Mouse (Mus musculus) heart, adult 2 months (tissue): ENCODE data around the gene Hcn2. TPM values are rescaled to one million over a fixed set of nuclear protein-coding genes. Genes with fewer than 3 reads are reported as not detected.

Experiments
- DNase-seq, 2 experiments: peaks; one replicate each; pipeline ENCODE4 v3.0.0; 2021
- H3K27ac ChIP-seq: fragments of 200-600 bp; 2 replicates; pipeline ENCODE4 v1.8.1; 2022
- H3K27me3 ChIP-seq: fragments of 200-500 bp; 2 replicates; pipeline ENCODE4 v1.6.1; 2012; ENCODE audit warnings: mild to moderate bottlenecking, low read length, inconsistent platforms, mixed read lengths; ENCODE audit not compliant: control insufficient read depth, insufficient read depth
- H3K36me3 ChIP-seq: fragments of 200-500 bp; 2 replicates; pipeline ENCODE4 v1.6.1; 2012; ENCODE audit warnings: low read length, inconsistent platforms; ENCODE audit not compliant: control insufficient read depth, insufficient read depth
- H3K4me1 ChIP-seq: fragments of 200-500 bp; 2 replicates; pipeline ENCODE4 v1.6.1; 2011; ENCODE audit warnings: low read length; ENCODE audit not compliant: control insufficient read depth, insufficient read depth
- H3K4me3 ChIP-seq: fragments of 200-600 bp; 2 replicates; pipeline ENCODE4 v1.8.1; 2022
- H3K79me2 ChIP-seq: fragments of 200-500 bp; replicated peaks from 2 replicates; pipeline ENCODE4 v1.6.1; 2012; ENCODE audit warnings: mild to moderate bottlenecking, inconsistent platforms, low read length, moderate library complexity, mixed read lengths; ENCODE audit not compliant: control insufficient read depth, insufficient read depth
- H3K9ac ChIP-seq: fragments of 200-500 bp; 2 replicates; pipeline ENCODE4 v1.6.1; 2012; ENCODE audit warnings: low read depth, mild to moderate bottlenecking, control low read depth, inconsistent platforms, low read length, mixed read lengths
- CTCF ChIP-seq: fragments of 200-600 bp; IDR thresholded peaks from 2 replicates; pipeline ENCODE4 v1.8.1; 2022; ENCODE audit warnings: antibody characterized with exemption, mild to moderate bottlenecking, moderate library complexity
- EP300 ChIP-seq: fragments of 200-500 bp; IDR thresholded peaks from 2 replicates; pipeline ENCODE4 v1.6.1; 2011; ENCODE audit warnings: low read depth, low read length, control low read depth; ENCODE audit not compliant: insufficient read depth
- POLR2A ChIP-seq: fragments of 200-500 bp; IDR thresholded peaks from 2 replicates; pipeline ENCODE4 v1.6.1; 2011; ENCODE audit warnings: mild to moderate bottlenecking, low read depth, low read length, control low read depth; ENCODE audit not compliant: insufficient read depth
- WGBS: fragments of 180-500 bp; shearing (Covaris S2); methylation state at CpG from one replicate; pipeline ENCODE4 v1.1.7; 2018; 5-methylcytosine and 5-hydroxymethylcytosine counted together
- intact Hi-C: fragments of 180-260 bp; cut with DNase I; formaldehyde crosslinking; loops from one replicate; pipeline ENCODE4 v1.15.1; 2025
- polyA plus RNA-seq: library from polyadenylated mRNA; depleted of rRNA; stranded (reverse); fragments of >200 nt; gene quantifications from 2 replicates; pipeline ENCODE4 v1.2.3, GENCODE M21; 2012
- total RNA-seq, 2 experiments: library from RNA; stranded (reverse); gene quantifications; 2 replicates each; pipeline ENCODE4 v1.2.3; 2021

The Hcn2 gene
- total and polyA plus RNA-seq, 3 experiments, result 17.0 to 33.5 (median 17.5) TPM

DNA sequence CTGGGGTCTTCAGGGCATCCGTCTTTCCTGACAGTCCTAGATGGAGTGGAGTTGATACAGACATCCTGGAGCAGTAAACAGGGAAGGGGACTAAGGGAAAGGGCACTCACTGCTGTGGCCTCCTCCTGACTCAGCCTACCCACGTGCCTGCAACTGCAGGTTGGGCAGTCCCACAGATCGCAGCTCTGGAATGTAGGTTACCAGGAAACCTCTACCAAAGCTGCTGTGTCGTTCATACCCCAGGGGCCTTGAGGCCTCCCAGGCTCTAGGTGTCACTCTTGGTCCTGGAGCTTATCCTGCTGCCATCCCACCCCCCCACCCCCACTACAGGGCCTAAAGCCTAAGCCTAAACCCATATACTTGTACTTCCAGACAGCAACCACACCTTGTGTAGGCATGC, 8.7 kb upstream of the Hcn2 start:
- H3K79me2 ChIP-seq, result peaks cover 8% of the 10 kb centered on the region; the same call in 1 of the 2 replicates
- no peak overlapping the region; the same call in 1 of the 2 replicates for H3K27ac ChIP-seq
- 47% methylated on average over 4 of the region's 4 CpGs for WGBS
- peaks cover 22% of the 10 kb centered on the region for H3K4me1 ChIP-seq
- no peaks in the 10 kb centered on the region for H3K27me3 ChIP-seq
- H3K9ac ChIP-seq, result no peak overlapping the region
- intact Hi-C loops, result loop anchor here (5.0 kb wide), 1 partner anchor 75 kb away; no protein-coding TSS in a partner anchor
- no peak for TF ChIP-seq CTCF
- TF ChIP-seq POLR2A, result 0 out of 2 replicates have a peak, but pooled peaks have one; percentile 23
- TF ChIP-seq EP300, result no peak
- no peak for DNase-seq
- H3K36me3 ChIP-seq, result no peaks in the 10 kb centered on the region; the same call in 1 of the 2 replicates
- H3K4me3 ChIP-seq, result no peak overlapping the region

DNA sequence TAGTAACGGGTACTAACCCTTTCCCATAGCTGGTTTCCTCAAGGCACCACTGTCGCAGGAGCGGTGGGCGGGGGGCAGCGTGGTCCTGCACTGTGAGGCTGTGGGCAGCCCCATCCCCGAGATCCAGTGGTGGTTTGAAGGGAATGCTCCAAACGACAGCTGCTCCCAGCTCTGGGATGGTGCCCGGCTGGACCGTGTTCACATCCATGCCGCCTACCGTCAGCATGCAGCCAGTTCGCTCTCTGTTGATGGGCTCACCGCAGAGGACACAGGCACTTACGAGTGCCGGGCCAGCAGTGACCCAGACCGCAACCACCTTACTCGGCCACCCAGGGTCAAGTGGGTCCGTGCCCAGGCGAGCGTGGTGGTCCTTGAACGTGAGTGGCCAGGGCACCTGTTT, 7.8 kb upstream of the Hcn2 start:
- TF ChIP-seq CTCF (no peak), POLR2A (no peak), EP300 (no peak)
- no peaks in the 10 kb centered on the region for H3K27me3 ChIP-seq
- DNase-seq, result no peak
- no peak overlapping the region for H3K4me3 ChIP-seq
- peaks cover 22% of the 10 kb centered on the region for H3K4me1 ChIP-seq
- 0 out of 2 replicates have a peak overlapping the region, but pooled peaks have one; percentile 8 for H3K9ac ChIP-seq
- no peak overlapping the region for H3K27ac ChIP-seq
- no peaks in the 10 kb centered on the region; the same call in 1 of the 2 replicates for H3K36me3 ChIP-seq
- H3K79me2 ChIP-seq, result peaks cover 8% of the 10 kb centered on the region; the same call in 1 of the 2 replicates
- 66% methylated on average over 21 of the region's 21 CpGs for WGBS
- intact Hi-C loops, result loop anchor here (5.0 kb wide), 1 partner anchor 74 kb away; no protein-coding TSS in a partner anchor

DNA sequence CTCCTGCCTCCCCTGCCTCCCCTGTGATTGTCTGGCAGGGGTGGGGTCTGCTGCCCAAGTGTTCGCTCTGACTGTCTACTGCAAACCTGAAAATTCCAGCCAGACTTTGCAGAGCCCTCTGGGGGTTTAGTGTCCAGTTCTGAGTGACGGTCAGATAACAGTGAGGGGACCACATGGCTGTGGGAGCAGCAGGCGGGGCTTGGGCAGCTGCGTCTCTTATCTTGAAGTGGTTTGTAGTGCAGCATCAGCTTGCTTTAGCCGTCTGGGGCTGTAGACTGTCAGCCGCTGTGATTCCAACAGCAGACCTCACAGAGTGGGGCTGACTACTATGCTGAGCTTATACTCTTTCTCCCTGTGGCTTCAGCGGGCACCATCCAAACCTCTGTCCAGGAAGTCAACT, 7.1 kb upstream of the Hcn2 start:
- intact Hi-C loops, result loop anchor here (5.0 kb wide), 1 partner anchor 73 kb away; no protein-coding TSS in a partner anchor
- peaks cover 8% of the 10 kb centered on the region; the same call in 1 of the 2 replicates for H3K79me2 ChIP-seq
- no peaks in the 10 kb centered on the region for H3K27me3 ChIP-seq
- H3K36me3 ChIP-seq, result no peaks in the 10 kb centered on the region; the same call in 1 of the 2 replicates
- 39% methylated on average over 7 of the region's 7 CpGs for WGBS
- no peak for DNase-seq
- peaks cover 21% of the 10 kb centered on the region for H3K4me1 ChIP-seq
- TF ChIP-seq EP300 (no peak), POLR2A (0 out of 2 replicates have a peak, but pooled peaks have one; percentile 25), CTCF (no peak)
- H3K4me3 ChIP-seq, result no peak overlapping the region
- H3K9ac ChIP-seq, result no peak overlapping the region
- H3K27ac ChIP-seq, result no peak overlapping the region

DNA sequence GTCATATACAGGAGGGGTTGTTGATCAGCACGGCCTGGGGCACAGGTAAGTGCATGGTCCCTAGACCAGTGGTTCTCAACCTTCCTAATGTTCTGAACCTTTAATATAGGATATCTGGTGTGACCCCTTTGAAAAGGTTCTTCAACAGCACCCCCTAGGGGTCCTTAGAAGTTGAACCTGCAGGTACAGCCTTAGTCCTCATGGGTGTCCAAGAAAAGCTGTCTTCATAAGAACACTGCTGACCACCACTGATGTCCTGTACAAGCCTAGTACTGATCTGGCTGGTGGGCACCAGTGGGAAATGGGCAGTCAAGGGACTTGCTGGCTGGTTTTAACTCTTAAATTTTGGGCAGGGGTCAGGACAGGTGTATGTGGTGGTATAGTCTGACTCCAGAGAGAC, 4.4 kb upstream of the Hcn2 start:
- H3K36me3 ChIP-seq, result no peaks in the 10 kb centered on the region; the same call in 1 of the 2 replicates
- DNase-seq, result no peak
- intact Hi-C loops, result no loop called here

DNA sequence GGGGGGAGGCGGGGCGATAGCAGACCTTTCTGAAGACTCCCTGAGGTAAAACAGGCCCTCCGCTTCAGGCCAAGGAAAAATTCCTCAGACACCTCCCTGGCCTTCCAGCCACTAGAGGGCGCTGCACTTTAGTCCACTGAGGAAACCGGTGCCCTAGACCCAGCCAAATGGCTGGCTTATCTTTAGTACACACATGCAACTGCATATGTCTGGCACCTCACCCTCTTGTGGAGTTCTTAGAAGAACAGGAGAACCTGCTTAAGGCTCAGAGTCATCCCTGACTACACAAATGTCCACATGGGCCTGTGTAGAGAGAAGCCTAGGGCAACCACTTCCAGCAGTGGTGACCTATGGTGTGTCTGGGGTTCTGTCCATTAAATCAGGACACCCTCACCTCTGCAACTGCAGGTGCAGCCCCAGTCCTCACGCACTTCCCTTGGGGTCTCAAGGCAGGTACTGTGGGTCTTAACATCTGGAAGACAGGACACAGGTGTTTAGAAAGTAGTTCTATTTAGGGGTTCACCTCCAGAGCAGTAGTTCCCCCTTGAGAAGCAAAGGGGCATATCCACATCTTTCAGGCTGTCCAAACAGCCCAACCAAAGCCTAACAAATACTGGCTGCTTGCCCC, 3.8 kb upstream of the Hcn2 start:
- Histone ChIP-seq H3K4me1 (peaks cover 5% of the 10 kb centered on the region), H3K9ac (no peak overlapping the region), H3K4me3 (no peak overlapping the region), H3K27ac (no peak overlapping the region), H3K79me2 (no peaks in the 10 kb centered on the region), H3K36me3 (no peaks in the 10 kb centered on the region), H3K27me3 (peaks cover 4% of the 10 kb centered on the region; the same call in 1 of the 2 replicates)
- WGBS, result 16% methylated on average over 4 of the region's 6 CpGs
- intact Hi-C loops, result no loop called here
- TF ChIP-seq POLR2A (no peak; the same call in 1 of the 2 replicates), CTCF (peak; percentile 65), EP300 (0 out of 2 replicates have a peak, but pooled peaks have one; percentile 30)
- peak; percentile 73 to 82 for DNase-seq

More for the DNA sequence above, 4.4 kb upstream of the Hcn2 start:
- TF ChIP-seq CTCF (no peak), EP300 (no peak), POLR2A (no peak)
- H3K79me2 ChIP-seq, result 0 out of 2 replicates have a peak, but pooled peaks cover 3% of the 10 kb centered on the region
- H3K4me3 ChIP-seq, result no peak overlapping the region
- 76% methylated on average over 1 of the region's 1 CpGs for WGBS
- H3K4me1 ChIP-seq, result peaks cover 9% of the 10 kb centered on the region
- no peak overlapping the region for H3K9ac ChIP-seq
- peaks cover 3% of the 10 kb centered on the region; the same call in 1 of the 2 replicates for H3K27me3 ChIP-seq
- no peak overlapping the region for H3K27ac ChIP-seq

DNA sequence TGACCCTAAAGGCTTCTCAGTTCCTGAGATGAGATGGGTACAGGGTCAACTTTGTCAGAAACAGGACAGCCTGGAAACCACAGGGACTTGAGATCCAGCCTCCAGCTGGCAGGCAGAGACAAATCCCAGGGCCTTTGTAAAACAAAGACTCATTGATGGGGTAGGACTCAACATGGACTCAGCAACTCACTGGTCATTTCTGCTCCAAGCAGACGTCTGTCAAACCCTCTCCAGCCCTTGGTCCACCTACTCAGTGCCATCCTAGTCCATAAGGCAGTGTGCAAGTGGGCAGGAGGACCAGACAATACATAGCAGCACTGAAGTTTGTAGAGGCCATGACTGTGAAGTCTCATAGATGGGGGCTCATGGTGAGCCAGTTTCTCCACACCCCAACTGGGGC, 3.3 kb upstream of the Hcn2 start:
- H3K27ac ChIP-seq, result no peak overlapping the region
- no peak overlapping the region for H3K9ac ChIP-seq
- no peak overlapping the region for H3K4me3 ChIP-seq
- intact Hi-C loops, result no loop called here
- 19% methylated on average over 1 of the region's 1 CpGs for WGBS
- peaks cover 5% of the 10 kb centered on the region for H3K4me1 ChIP-seq
- no peaks in the 10 kb centered on the region for H3K36me3 ChIP-seq
- no peaks in the 10 kb centered on the region for H3K79me2 ChIP-seq
- TF ChIP-seq EP300, result no peak; the same call in 1 of the 2 replicates
- no peak for TF ChIP-seq CTCF
- TF ChIP-seq POLR2A, result no peak
- DNase-seq, result no peak
- H3K27me3 ChIP-seq, result peaks cover 4% of the 10 kb centered on the region; the same call in 1 of the 2 replicates
